Mouse (Mus musculus) right cerebral cortex, postnatal 14 days (tissue): ENCODE results near the gene Mn1.

Experiments
- DNase-seq: peaks from one replicate; pipeline ENCODE4 v3.0.0; 2022

Mn1 gene

DNA sequence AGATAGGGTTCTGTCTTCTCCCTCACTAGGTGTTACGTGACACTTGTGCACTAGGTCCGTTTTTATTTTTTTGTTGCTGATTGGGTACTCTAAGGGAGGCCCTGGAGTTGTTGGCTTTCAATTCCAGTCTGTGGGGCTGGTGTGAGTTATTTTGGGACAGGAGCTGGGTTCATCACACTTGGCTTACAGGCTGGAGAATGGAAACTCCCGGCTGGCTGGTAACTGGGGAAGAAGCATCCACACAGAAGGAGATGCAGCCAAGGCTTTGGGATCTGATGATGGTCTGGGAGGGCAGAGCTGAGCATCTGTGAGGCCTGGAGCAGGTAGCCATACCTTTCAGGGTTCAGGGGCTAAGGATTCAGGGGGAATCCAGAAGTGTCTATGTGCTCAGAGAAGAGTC lies 6.5 kb upstream of the Mn1 start:
- no peak for DNase-seq

DNA sequence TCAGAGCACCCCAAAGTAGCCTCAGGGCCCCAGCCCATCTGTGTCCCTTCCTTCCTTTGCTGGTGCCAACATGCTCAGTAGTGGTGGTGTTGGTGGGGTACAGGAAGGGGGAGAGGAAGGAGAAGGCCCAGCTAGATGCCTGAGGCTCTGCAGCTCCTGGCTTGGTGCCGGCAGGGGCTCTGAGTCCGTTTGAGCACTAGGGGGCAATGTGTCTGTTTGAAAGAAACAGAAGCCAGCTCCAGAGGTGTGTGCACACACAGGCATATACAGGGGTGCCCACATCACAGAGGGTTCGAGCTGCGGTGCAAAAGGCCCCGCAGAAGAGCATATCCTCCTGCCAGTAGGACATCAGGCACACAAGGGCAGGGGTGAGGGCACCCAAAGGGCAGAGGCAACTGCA lies 3.0 kb upstream of the Mn1 start:
- peak; percentile 87 for DNase-seq

DNA sequence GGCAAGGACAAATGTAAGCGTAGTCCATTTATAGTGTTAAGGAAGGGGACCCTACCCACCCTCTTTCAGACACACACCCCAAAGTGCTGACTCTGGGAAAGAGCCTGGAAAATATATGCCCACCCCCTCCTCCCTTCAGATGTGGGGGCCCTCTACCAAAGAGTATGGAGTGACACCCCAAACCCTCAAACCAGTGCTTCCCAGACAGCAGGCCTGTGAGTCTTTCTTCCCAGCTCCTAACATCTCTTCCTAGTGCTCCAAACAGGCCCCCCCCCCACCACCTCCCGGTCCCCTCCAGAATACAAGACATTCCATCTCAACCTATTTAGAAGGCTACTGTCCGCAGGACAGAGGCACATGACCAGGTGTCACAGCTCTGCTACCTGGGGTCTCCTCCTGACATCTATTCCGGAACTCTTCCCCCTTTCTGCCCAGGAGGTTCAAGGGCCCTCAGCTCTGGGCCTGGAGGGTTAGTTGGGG lies 2.4 kb upstream of the Mn1 start:
- no peak for DNase-seq

DNA sequence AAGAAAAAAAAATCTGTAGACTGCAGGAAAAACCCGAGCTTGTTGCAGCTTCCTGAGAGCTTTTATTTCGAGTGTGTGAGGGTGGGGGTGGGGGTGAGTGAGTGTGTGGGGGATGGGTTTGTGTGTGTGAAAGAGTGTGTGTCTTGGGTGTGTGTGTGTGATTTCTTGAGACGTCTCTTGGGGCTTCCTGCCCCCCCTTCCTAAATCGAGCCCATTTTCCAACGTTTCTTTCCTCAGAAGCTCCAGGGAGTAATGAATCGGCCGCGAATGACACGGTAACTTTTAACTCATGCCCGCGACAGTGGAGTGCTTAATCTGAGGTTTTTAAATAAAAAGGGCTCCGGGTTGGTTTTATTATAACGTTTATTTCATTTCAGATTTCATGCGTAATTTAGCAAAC lies 1.6 kb upstream of the Mn1 start:
- no peak for DNase-seq

GRCm38 (mm10) chr5:111416048-111416447 lies 1.1 kb upstream of the Mn1 start:
- DNase-seq, result no peak

DNA sequence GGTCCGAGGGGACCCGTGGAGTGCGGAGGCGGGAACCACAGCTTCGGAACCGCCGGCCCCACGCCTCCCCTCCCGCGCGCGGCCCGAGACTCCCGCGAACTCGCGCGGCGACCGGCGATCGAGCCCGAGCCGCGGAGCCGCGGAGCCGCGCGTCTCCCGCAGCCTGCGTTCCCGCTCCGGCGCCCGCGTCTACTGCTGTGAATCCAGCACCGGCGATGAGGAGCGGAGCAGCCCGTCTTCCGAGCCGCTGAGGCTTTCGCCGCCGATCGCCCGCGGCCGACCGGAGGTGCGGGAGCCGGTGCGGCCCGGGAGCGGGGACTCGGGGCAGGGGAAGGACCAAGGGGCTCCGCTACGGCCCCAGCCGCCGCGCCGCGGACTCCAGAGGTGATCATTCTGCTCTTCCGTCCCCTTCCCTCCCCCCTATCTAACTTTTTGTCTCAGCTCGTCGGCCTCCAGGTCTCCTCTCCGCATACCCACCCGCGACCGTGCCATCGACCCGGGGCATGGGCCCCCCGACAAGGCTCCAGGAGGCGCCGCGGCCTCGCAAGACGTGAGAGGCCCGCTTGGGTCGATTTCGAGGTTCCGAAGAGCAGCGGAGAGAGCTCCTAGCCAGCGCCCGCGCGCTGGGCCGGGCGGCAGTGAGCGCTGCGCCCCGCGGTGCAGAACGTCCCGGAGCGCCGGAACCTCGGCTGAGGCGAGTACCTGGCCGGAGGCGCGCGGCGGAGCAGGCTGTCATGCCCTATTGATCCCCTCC lies 393 bp downstream of the Mn1 start:
- no peak for DNase-seq

DNA sequence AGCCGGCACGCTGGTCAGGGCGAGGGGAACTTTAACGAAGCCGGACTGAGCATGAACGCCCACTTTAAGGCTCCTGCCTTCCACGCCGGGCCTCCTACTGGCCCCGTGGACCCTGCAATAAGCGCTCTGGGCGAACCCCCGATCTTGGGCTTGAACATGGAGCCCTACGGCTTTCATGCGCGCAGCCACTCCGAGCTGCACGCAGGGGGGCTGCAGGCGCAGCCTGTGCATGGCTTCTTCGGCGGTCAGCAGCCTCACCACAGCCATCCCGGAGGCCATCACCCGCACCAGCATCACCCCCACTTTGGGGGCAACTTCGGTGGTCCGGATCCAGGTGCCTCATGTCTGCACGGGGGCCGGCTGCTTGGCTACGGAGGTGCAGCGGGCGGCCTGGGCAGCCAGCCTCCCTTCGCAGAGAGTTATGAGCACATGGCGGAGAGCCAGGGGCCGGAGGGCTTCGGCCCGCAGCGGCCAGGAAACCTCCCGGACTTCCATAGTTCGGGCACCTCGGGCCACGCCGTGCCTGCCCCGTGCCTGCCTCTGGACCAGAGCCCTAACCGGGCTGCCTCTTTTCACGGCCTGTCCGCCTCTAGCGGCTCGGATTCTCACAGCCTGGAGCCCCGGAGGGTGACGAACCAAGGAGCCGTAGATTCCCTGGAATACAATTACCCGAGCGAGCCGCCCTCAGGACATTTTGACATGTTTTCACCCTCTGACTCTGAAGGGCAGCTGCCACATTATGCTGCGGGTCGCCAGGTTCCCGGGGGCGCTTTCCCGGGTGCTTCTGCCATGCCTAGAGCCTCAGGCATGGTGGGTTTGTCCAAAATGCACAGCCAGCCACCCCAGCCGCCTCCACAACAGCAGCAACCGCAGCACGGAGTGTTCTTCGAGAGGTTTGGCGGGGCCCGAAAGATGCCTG lies 1.3 kb downstream of the Mn1 start:
- peak; percentile 43 for DNase-seq

- no peak for DNase-seq
These were observed 2.1 kb downstream of the Mn1 start for GRCm38 (mm10) chr5:111419121-111419881.

- DNase-seq, result no peak
These were observed 3.0 kb downstream of the Mn1 start for GRCm38 (mm10) chr5:111420011-111420691.

GRCm38 (mm10) chr5:111420896-111421295 lies 3.7 kb downstream of the Mn1 start:
- DNase-seq, result no peak

DNA sequence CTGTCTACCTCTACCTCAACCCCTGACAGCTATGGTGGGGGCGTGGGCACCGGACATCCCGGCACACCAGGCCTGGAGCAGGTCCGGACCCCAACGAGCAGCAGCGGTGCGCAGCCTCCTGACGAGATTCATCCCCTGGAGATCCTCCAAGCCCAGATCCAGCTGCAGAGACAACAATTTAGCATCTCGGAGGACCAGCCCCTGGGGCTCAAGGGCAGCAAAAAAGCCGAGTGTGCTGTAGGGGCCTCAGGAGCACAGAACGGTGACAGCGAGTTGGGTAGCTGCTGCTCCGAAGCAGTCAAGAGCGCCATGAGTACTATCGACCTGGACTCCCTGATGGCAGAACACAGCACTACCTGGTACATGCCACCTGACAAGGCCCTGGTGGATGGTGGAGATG lies 4.3 kb downstream of the Mn1 start:
- DNase-seq, result no peak

GRCm38 (mm10) chr5:111422058-111422800 lies 5.1 kb downstream of the Mn1 start:
- no peak for DNase-seq

DNA sequence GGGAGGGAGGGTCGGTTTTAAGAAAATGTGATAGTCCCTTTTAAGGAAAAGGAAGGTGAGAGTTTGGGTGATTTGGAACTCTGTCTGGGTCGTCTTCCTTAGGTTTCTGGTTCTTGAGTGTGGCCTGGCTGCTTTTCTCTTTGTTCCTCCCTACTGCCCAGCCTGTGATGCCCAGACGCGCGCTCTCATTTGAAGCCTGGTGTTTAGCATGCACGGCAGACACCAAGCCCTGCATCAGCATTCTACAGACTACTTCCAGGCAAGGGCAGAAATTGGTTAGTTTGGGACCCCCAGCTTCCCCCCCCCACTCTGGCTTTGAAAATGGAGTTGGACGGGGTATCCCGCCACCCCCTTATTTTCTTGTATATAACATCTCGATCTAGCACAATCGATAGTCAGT lies 5.8 kb downstream of the Mn1 start:
- no peak for DNase-seq

GRCm38 (mm10) chr5:111423616-111424015 lies 6.5 kb downstream of the Mn1 start:
- no peak for DNase-seq

GRCm38 (mm10) chr5:111425813-111426212 lies 8.7 kb downstream of the Mn1 start:
- DNase-seq, result no peak

DNA sequence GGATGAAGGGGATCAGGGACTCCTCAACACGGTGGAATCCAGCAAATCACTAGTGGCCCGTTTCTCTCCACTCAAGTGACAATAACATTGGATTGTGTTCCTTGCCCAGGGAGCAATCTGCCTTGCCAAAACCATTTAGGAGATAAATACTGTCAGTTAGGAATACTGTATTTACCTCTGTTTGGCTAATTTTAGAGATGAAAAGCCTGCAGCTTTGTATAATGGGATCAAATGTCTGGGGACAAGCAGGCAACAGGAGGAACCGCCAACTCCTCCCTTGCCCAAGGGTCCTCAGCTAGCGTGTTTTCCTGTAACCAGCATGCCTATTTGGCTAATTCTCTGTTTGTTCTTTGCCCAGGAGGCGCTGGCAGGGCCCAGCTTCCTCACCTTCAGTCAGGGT lies 9.1 kb downstream of the Mn1 start:
- DNase-seq, result no peak

- no peak for DNase-seq
These were observed 11.7 kb downstream of the Mn1 start for GRCm38 (mm10) chr5:111428882-111429281.

GRCm38 (mm10) chr5:111429726-111430125 lies 12.6 kb downstream of the Mn1 start:
- DNase-seq, result no peak

- no peak for DNase-seq
These were observed 14.0 kb downstream of the Mn1 start for GRCm38 (mm10) chr5:111431007-111431730.

DNA sequence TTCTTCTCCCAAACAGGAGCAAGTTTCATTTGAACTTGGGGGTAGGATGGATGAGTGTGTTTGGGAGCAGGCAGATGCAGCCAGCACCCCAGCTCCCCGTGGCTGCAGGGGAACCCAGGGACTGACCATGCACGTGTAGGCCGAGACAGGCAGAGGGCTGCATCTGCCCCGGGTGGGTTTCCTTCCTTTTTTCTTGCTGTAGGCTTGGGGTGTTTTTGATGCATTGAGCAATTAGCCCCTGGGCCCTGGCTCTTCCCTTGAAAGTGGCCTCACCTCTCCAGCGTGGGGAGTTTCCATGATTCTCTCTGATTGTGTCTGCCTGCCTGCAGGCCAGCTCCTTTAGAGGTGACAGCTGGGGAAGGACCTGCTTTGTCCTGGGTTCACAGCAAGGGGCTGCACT lies 15.7 kb downstream of the Mn1 start:
- DNase-seq, result no peak

DNA sequence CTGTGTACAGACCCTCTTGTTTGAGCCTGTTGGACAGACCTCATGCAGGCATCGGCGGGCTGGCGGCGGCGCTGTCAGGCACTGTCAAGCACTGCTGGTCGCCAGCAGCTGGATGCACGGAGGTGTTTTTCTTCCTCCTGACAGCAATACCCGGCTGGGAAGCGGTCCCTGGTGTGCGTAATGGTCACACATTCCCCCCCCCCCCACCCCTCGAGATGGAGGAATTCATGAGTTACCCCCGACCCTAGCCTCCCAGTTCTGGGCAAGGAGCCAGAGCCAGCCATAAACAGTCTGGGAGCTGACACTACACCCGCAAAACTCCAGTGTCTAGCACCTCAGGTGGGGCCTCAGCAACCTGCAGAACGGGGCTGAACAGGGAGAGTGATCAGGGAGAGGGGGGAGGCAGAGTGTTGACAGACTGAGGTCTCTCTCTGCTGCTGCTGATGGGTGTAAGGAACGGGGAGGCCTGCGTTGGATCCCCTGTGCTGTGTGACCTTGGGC lies 17.2 kb downstream of the Mn1 start:
- no peak for DNase-seq
